Mouse (Mus musculus) liver, embryonic 14.5 days (tissue): ENCODE measurements around the gene Baz1b.

Experiments used
- CTCF ChIP-seq: IDR thresholded peaks from 2 replicates; pipeline ENCODE4 v1.5.1; 2016; ENCODE audit warnings: antibody characterized with exemption, low read depth, control low read depth
- EP300 ChIP-seq: IDR thresholded peaks from 2 replicates; pipeline ENCODE4 v1.6.1; 2016; ENCODE audit warnings: antibody characterized with exemption, low read depth

DNA sequence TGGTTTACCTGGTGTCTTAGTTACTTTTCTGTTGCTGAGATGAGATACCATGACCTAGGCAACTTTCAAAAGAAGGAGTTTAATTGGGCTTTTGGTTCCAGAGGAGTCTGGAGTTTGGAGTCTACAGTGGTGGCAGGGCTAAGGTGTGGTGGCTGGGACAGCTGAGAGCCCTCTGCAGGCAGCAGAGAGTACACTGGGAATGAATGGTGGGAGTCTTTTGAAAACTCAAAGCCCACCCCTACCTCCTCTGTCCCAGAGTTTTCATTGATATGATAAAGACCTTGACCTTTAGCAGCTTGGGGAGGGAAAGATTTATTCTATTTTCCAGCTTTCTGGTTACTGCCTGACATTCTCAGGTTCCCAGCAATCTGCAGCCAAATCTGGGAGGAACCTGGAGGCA lies 12.0 kb upstream of the Baz1b start:
- TF ChIP-seq CTCF (no peak), EP300 (no peak)
